Mouse (Mus musculus) T-helper 1 cell (primary cell): ENCODE measurements around the gene Tmod2.
"Not testable (repeated sequence)": the region's sequence is repeated elsewhere in the genome, so short reads cannot be mapped to it uniquely, and the experiment has no call there.

Source experiments
- in situ Hi-C: fragments of 300-600 bp; cut with MboI, MseI; formaldehyde crosslinking; loops from one replicate; pipeline ENCODE4 v1.15.1; 2025; ENCODE audit warnings: high pct_unique_total_duplicates

Tmod2 gene

DNA sequence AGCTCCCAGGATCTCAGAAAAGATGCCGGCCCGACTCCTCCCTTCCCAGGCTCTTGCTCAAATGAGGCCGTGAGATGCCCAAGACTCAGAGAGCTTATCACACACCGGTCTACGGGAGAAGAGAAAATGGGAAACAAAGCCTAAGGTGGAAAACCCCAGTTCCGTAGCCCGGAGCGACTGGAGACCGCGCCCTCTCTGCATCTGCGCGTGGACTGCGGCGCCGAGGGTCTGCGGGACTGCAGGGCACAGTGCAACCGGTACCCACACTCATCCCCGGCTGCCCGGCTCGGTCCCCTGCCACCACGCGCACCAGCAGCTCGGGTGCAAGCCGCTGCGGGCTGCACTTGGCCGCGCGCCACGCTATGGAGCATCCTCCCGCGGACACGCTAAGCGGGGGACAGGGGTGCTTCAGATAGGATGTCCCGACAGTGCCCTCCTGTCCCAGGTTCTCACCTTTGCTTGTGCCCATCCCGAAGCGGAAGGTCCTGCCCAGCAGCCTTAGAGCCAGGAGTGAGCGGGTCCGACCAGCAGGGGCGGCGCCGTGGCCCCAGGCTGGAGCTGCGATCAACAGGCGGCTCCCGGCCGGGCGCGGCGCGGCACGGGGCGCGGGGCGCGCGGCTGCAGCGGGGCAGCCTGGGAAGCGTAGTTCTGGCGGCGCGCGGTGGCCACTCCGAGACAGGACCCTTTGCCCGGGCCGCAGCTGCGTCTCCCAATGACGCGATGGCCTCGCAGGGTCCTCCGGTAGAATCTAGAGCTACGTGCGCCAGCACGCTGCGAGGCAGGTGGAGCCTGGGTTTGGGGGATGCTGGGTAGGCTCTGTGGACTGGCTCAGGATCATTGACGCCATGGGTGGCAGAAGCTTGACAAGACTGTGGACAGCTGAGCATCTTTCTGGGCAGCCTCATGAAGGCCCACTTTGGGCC, at the start of gene Tmod2:
Gene Tmod2, minus strand, starts transcription at position 755 of the 923 bp plus-strand sequence.
- in situ Hi-C loops: no loop called here

DNA sequence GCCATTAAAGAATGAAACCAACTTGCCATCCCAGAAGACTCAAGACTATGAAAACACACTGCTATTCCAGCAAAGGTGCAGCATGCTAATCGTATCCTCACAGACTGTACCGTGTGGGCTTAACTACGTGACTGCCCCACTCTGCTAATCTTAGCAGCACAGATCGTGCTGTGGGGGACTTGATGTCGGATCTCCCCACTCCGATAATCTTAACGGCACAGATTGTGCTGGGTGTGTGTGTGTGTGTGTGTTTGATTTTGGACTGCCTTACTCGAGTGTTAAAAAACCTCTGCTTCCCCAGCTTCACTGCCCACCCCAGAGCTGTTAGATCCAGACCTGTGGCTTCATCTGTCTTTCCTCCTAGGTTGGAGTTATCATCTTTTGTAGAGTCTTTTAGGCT, 49.8 kb upstream of the Tmod2 start:
- in situ Hi-C loops: no loop called here

DNA sequence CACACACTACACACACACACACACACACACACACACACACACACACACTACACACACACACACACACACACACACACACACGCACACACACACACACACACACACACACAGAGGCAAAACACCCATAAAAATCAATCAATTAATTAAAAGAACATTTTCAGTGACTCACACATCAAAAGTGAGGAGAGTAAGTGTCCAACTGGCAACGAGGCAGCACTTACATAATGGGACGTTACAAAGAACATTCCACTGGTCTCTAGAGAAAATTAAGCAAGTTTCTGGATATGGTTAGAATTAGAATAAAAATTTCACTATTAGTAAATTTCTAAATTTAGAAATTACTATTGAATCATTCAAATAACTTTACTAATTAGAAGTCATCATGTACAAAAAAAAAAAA, 45.3 kb upstream of the Tmod2 start:
- in situ Hi-C loops: not testable (repeated sequence)

DNA sequence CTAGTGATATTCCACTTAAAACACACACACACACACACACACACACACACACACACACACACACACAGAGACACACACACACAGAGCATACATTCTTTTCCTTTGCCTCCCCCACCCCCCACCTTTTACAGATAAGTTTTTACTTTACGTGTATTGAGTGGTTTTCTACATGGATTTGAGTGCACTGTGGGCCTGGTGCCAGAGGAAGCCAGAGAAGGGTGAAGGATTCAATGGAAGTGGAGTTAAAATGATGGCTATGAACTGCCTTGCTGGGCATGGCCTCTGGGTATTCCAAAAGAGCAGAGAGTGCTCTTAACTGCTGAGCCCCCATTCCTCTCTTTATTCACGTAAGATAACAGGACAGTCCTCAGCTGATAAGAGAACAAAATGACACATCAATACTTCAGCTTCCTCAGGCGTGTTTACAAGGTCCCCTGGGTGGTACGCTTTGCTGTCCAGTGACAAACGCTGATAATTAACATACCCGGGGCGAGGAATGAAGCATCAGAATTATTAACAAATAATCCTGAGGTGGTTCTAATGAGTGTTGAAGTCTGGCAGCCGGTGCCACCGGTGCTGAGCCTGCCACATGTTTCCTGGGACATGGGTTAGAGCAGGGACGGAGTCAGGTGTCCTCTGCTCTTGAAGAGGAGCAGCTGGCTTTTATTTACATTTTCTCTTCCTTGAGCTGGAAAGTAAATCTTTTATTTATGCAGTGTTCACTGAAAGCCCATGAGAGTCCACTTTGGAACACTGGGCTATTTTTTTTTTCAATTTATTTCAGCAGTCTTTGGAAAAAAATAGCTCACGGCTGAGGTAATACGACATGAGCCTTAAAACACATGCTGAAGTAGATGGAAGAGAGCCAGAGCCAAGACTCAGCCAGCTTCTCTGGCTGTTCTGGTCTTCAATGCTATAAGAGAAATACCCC, 43.1 kb upstream of the Tmod2 start:
- in situ Hi-C loops: no loop called here

DNA sequence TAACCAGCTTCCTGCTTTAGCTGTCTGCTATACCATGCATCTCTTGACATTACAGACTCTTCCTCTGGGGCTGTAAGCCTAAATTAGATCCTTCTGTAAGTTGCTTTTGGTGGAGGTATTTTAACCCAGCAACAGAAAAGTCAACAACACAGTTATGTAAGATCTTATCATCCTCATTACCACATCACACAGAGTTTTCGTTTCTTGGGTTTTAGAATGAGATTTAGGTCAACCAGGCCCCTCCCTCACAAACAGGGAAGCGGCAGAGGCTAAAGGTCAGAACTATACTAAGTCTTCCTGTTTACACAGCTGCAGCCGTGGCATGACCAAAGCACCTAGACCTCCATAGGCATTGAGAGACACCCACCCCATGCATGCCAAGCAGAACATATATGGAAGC, 34.3 kb upstream of the Tmod2 start:
- in situ Hi-C loops: no loop called here

DNA sequence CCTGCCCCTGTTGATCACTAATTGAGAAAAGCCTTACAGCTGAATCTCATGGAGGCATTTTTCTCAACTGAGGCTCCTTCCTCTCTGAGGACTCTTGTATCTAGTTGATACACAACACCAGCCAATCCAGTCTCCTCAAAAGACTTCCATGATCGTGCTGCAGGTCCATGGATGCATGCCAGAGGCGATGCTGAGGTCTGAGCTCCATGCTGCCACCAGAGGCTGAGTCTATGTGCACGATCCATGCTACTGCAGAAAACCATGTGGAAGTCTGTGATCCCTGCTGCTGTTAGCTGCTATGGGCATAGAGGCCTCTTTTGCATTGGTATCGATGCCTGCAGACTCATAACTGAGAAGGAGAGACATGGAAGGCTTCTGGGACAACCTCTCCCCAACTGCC, 23.1 kb upstream of the Tmod2 start:
- in situ Hi-C loops: no loop called here

DNA sequence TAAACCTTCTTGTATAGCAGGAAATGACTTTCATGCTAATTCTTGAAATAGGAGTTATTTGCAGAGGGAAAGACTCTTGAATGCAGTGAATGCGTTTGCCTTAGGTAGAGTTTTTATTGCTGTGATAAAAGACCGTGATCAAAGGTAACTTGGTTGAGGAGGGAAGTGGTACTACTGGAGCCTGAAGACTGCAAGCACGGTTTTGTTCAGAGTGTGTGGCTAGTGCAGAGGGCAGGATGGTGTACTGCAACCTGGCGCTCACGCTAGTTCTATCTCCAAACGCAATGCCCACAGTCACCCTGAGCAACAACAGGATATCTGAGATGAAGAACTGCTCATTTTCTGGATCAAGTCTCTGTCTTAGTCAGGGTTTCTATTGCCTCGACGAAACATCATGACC, 22.5 kb upstream of the Tmod2 start:
- in situ Hi-C loops: no loop called here

DNA sequence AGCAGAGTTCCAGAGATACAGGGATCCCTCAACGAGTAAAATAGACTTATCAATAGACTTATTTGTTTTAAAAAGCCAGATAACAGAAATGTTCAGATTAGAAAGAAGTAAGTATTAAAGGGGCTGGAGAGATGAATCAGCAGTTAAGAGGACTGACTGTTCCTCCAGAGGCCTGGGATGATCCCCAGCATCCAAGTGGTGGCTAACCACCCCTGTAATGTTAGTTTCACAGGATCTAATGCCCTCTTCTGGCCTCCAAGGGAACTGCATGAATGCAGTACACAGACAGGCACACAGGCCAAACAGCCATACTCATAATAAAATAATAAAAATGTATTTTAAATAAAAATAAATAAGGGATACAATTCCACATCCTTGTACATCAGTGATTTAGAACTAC, 21.8 kb upstream of the Tmod2 start:
- in situ Hi-C loops: no loop called here

DNA sequence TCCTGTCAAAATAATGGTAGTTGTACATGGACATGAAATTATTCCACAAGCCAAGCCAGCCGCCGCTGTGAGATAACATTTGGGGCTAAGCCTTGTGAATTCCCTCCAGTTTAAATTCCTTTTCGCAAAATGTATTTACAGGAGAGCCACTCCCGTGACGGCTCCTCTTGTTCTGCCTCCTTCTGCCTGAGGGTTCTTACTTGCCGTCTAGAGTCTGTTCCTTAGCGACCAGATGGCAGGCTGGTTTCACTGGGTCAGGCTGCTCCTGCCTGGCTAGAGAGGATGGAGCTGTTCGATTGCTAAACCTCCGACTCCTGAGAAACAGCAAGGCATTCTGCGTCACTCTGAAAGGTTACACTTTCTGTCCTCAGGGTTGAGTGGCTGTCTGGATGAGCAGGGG, 21.0 kb upstream of the Tmod2 start:
- in situ Hi-C loops: no loop called here

DNA sequence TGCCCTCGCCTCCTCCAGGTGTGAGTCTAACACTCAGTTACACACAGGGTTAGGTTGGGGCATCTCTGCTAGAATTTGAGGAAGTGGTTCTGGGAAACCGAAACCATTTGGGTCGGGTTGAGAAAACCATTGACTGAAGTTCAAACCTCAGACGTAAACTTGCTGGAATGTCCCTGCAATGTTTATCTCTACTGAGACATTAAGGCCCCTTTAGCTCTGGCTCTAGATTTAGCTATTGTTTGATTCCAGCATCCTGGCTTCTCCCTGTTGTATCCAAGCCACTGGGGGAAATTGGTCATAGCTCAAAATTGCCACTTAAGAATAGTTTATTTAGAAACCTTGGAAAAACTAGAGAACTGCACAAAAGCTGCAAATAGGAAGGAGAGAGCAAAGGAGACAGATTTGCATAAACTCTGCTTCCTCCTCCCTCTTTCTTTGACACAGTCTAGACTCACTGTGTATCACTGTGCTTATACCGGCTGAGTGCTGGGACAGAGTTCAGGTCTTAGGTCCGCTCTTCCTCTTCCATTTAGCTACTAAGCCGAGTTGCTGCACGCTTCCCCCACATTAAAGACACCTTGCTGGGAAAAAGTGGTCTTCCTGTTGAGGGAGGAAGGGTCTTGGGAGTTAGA, 19.8 kb upstream of the Tmod2 start:
- in situ Hi-C loops: no loop called here

DNA sequence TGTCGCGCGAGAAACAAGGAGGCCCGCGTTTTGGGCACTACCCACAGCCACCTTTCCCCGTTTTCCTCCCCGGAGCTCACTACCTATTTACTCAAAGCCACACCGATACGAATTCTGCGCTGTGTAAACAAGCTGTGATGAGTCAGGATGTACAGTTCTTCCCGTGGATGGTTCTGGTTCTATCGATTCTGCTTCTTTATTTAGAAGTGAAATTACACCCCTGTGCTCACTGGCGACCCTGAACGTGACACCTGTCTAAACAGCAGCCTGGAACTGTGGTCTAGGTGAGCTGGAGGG, 15.1 kb upstream of the Tmod2 start:
- in situ Hi-C loops: no loop called here

DNA sequence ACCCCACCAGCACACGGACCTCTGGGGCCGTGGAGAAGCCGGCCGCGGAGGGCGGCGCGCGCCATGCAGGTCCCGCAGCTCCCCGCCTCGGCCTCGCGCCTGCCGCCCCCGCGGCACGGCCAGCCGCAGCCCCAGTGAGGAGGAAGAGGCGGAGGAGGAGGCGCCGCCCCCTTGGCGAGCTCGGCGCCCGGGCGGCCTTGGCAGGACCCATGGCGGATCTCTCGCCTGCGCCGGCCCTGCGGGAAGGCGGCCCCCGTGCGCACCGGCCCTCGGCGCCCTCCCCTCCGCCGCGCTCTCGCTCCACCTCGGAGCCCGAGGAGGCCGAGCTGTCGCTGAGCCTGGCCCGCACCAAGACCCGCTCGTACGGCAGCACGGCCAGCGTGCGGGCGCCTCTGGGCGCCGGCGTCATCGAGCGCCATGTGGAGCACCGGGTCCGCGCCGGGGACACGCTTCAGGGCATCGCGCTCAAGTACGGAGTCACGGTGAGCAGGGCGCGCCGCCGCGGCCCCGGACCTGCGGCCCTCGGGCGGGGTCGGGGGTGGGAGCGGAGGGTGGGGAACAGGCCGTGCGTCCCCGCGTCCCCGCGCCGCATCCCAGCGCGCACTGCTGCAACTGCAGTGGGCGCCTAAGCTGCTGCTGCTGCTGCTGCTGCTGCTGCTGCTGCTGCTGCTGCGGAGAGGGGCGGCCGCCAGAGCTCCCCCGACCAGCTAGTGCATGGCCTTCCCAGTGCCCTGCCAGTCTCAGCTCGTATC, 14.6 kb upstream of the Tmod2 start, which contains the start of gene Lysmd2:
Gene Lysmd2, plus strand, starts transcription at position 186 of the 752 bp plus-strand sequence.
- in situ Hi-C loops: no loop called here

DNA sequence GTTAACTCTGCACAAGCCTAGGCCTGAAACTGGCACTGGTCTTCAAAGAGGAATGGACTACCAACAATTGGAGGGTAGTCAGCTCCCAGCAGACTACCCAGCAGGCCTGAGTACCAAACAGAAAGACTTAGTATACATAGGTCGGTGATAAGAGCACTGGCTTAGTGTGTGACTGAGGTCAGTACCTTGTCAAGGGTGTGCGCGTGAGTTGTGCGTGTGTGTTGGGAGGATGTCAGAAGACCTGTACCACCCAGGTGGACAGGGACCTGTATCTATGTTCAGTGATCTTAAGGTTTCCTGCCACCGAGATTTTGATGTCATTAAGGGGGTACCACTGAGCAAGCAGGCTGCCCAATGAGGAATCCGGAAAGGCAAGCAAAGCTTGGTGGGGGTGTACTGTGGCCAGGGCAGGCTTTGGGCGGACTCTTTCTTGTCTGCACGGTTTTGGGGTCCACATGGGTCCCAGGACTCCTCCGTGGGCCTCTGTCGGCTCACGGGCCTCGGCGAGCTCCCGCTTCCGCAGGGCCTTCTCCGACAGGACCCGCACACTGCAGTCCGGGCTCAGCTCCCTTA, 13.9 kb upstream of the Tmod2 start:
- in situ Hi-C loops: no loop called here

DNA sequence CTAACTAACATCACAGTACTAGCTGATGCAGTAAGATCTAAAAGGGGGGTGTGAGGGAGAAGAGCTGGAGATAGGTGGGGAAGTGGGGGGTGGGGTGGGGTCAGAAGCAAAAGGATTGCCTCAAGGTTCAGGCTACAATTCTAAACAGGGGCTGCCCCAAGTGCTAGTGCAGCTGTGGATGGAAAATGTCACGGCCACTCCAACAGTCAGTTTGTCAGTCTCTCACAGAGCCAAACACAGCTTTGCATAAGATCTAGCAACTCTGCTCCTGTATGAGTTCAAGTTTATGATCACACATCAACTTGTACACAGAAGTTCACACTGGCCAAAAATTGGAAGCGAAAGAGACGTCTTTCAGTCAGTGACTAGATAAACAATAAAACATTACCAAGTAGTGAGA, 10.3 kb upstream of the Tmod2 start:
- in situ Hi-C loops: no loop called here

DNA sequence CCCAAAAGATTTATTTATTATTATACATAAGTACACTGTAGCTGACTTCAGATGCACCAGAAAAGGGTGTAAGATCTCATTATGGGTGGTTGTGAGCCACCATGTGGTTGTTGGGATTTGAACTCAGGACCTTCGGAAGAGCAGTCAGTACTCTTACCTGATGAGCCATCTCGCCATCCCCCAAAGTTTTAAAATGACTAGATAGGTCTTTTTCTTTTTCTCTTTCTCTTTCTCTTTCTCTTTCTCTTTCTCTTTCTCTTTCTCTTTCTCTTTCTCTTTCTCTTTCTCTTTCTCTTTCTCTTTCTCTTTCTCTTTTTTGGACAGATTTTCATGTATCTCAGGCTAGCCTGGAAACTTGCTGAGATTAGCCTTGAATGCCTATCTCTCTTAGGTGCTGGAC, 8.6 kb upstream of the Tmod2 start:
- in situ Hi-C loops: not testable (repeated sequence)

DNA sequence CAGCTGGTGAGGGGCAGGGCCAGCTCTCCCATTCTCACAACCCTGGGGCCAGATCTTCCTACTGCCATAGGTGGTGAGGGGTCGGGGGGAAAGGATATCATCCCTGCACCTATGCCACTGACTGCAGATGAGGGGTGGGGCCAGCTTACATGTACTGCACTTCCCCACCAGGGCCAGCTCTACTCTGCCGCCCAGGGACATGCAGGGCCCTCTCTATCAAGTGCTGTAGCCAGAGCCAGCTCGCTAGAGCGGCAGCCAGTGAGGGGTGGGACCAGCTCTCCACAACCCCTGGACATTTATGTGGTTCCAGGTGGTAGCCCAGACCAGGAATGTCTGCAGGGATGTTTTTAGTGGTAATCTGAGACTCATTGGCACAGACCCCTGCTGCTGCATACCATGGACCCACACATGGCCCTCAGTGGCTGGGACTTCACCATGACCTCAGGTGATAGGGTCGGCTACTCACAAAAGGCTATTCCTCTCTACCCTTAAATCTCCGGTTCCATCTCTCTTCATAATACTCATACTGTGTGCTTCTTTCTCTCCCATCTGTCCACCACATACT, 7.8 kb upstream of the Tmod2 start:
- in situ Hi-C loops: no loop called here

DNA sequence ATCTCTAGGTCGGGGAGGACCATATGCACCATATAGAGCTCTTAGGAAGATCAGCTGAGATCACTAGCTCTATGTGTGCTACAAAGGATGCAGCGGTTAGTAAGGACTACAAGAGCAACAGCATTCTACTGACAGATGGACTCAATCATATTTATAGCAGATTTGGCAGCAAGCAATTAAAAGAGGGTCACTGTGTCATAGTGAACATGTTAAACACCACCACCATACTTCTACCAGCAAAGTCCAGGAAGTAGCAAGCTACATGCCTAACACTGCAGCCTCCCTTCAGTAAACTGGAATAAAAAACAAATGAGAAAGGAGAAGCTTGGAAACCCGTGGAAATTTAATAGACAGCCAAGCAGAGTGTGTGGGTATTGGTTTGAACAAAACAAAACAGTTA, 5.4 kb upstream of the Tmod2 start:
- in situ Hi-C loops: no loop called here

DNA sequence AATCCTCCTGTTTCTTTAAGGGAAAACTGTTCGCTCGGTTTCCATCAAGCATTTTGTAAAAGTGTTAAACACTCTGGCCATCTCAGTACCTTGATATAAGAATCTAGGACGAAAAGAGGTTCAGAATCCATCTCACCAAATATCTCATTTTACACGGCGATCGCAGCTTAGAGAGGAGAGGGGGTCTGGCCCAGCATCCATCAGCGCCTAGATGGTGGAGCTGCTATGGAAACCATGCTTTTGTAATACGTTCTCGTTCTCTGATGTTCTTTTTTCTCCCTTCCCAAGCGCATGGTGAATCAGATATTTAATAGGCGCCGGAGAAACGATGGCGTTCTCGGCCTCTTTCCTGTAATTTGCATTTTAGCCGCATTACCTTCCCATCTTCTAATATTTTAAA, 1.2 kb downstream of the Tmod2 start:
- in situ Hi-C loops: no loop called here

DNA sequence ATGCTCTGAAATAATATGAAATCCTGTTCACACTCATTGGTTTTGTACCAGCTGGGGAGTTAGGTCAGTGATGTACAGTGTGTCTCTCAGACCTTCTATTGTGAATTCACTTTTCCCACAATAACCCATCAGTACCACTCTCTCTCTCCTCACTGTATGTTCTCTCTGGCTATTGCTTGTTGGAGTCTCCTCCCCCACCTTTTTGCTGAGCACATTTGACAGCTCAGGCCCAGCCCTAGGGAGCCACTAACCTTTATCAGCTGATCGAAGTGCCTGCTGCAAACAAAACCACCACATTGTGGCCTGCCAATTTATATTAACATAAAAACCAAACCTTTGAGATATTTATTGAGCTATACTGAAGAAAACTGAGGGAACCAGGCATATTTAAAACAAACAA, 1.6 kb downstream of the Tmod2 start:
- in situ Hi-C loops: no loop called here

DNA sequence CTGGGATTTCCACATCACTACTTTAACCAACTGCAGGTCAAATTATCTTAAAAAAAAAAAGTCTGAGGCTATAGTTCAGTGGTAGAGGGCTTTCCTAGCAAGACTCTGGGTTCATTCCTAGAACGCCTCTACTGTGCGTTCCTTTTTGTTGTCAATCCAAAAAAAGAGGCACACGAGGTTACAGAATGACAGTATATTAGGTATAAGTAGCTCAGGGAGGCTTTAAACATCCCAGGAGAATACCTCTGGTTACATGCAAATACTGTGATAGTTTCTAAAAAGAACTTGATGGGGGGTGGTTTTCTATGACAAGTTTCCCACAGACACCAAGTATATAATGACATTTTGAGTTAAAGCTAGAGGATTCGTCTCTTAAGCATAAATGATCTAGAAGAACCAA, 3.6 kb downstream of the Tmod2 start:
- in situ Hi-C loops: no loop called here

DNA sequence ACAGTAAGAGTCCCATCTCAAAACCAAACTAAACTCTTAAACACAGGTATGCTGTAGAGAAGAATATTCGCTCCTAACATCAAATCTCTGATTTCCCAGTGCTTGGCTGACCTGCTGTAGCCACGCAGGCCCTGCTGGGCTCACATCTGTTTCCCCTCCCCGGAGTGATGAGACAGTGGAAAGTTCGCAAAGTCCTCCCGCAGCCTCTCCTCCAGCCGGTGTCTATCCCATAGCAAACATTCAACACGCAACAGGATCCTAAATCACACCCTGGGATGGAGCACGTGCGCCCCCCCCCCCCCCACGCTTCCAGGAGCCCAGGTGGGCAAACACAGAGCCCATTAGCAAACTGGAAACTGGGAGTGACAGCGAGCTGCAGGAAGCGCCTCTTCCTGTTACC, 9.6 kb downstream of the Tmod2 start:
- in situ Hi-C loops: no loop called here
